Mouse (Mus musculus): ENCODE measurements around the gene Pik3cd. TPM values are rescaled to one million over a fixed set of nuclear protein-coding genes. Genes with fewer than 3 reads are reported as not detected.

Pik3cd gene
- total and polyA plus RNA-seq, 2 experiments, result 2.2 to 3.0 TPM

GRCm38 (mm10) chr4:149742011-149742530 is 39.7 kb upstream of the Pik3cd start:
- Histone ChIP-seq H3K79me2 (ENCODE audit: control insufficient read depth, insufficient read depth, low read length) (no peaks in the 10 kb centered on the region; the same call in 1 of the 2 replicates), H3K4me3 (ENCODE audit: insufficient read depth, low read depth, low read length) (no peak overlapping the region), H3K27ac (replicated peaks; ENCODE audit: insufficient read depth, low read depth, low read length) (no peak overlapping the region), H3K36me3 (ENCODE audit: control insufficient read depth, insufficient read depth, low read length) (peaks cover 29% of the 10 kb centered on the region; the same call in 1 of the 2 replicates), H3K27me3 (ENCODE audit: control insufficient read depth, insufficient read depth, low read length) (no peaks in the 10 kb centered on the region), H3K9ac (ENCODE audit: low read depth, low read length) (no peak overlapping the region), H3K4me1 (ENCODE audit: control insufficient read depth, insufficient read depth, low read length) (peaks cover 6% of the 10 kb centered on the region)
- TF ChIP-seq POLR2A (IDR thresholded peaks at IDR 0.05; ENCODE audit: extremely low read depth, insufficient read depth, low read length), result no peak
- no peak for TF ChIP-seq CTCF (IDR thresholded peaks at IDR 0.05; ENCODE audit: low read depth, low read length)
- no peak for DNase-seq (ENCODE audit: extremely low read depth, low read depth, low spot score)
- WGBS, result 92% methylated on average over 14 of the region's 14 CpGs

- DNase-seq (ENCODE audit: extremely low read depth, low read depth, low spot score), result no peak
- peaks cover 26% of the 10 kb centered on the region; the same call in 1 of the 2 replicates for H3K36me3 ChIP-seq (ENCODE audit: control insufficient read depth, insufficient read depth, low read length)
- H3K9ac ChIP-seq (ENCODE audit: low read depth, low read length), result no peak overlapping the region
- TF ChIP-seq CTCF (IDR thresholded peaks at IDR 0.05; ENCODE audit: low read depth, low read length) (no peak), POLR2A (IDR thresholded peaks at IDR 0.05; ENCODE audit: extremely low read depth, insufficient read depth, low read length) (no peak)
- H3K27ac ChIP-seq (replicated peaks; ENCODE audit: insufficient read depth, low read depth, low read length), result no peak overlapping the region
- peaks cover 9% of the 10 kb centered on the region for H3K4me1 ChIP-seq (ENCODE audit: control insufficient read depth, insufficient read depth, low read length)
- no peak overlapping the region for H3K4me3 ChIP-seq (ENCODE audit: insufficient read depth, low read depth, low read length)
- 93% methylated on average over 7 of the region's 7 CpGs for WGBS
- H3K79me2 ChIP-seq (ENCODE audit: control insufficient read depth, insufficient read depth, low read length), result peaks cover 8% of the 10 kb centered on the region; the same call in 1 of the 2 replicates
- H3K27me3 ChIP-seq (ENCODE audit: control insufficient read depth, insufficient read depth, low read length), result no peaks in the 10 kb centered on the region
These were observed 37.9 kb upstream of the Pik3cd start for GRCm38 (mm10) chr4:149740301-149740700.

- H3K27ac ChIP-seq (replicated peaks; ENCODE audit: insufficient read depth, low read depth, low read length), result no peak overlapping the region
- H3K9ac ChIP-seq (ENCODE audit: low read depth, low read length), result no peak overlapping the region
- DNase-seq (ENCODE audit: extremely low read depth, low read depth, low spot score), result no peak
- 74% methylated on average over 5 of the region's 5 CpGs for WGBS
- no peaks in the 10 kb centered on the region for H3K27me3 ChIP-seq (ENCODE audit: control insufficient read depth, insufficient read depth, low read length)
- H3K4me3 ChIP-seq (ENCODE audit: insufficient read depth, low read depth, low read length), result no peak overlapping the region
- H3K79me2 ChIP-seq (ENCODE audit: control insufficient read depth, insufficient read depth, low read length), result peaks cover 17% of the 10 kb centered on the region; the same call in 1 of the 2 replicates
- TF ChIP-seq POLR2A (IDR thresholded peaks at IDR 0.05; ENCODE audit: extremely low read depth, insufficient read depth, low read length), result no peak
- TF ChIP-seq CTCF (IDR thresholded peaks at IDR 0.05; ENCODE audit: low read depth, low read length), result no peak
- H3K36me3 ChIP-seq (ENCODE audit: control insufficient read depth, insufficient read depth, low read length), result peaks cover 18% of the 10 kb centered on the region; the same call in 1 of the 2 replicates
- peaks cover 9% of the 10 kb centered on the region for H3K4me1 ChIP-seq (ENCODE audit: control insufficient read depth, insufficient read depth, low read length)
These were observed 37.1 kb upstream of the Pik3cd start for GRCm38 (mm10) chr4:149739478-149739877.

GRCm38 (mm10) chr4:149737383-149738324 is 35.3 kb upstream of the Pik3cd start, which contains the start of gene Tmem201:
Gene Tmem201, minus strand, starts transcription at chr4:149738044.
- Histone ChIP-seq H3K36me3 (ENCODE audit: control insufficient read depth, insufficient read depth, low read length) (peaks cover under 1% of the 10 kb centered on the region; the same call in 1 of the 2 replicates), H3K4me1 (ENCODE audit: control insufficient read depth, insufficient read depth, low read length) (peaks cover 12% of the 10 kb centered on the region), H3K9ac (ENCODE audit: low read depth, low read length) (peak within 1 kb of the TSS; percentile 84), H3K4me3 (ENCODE audit: insufficient read depth, low read depth, low read length) (peak within 1 kb of the TSS; percentile 79), H3K79me2 (ENCODE audit: control insufficient read depth, insufficient read depth, low read length) (peaks cover 28% of the 10 kb centered on the region; the same call in 1 of the 2 replicates), H3K27ac (replicated peaks; ENCODE audit: insufficient read depth, low read depth, low read length) (peak within 1 kb of the TSS; percentile 58), H3K27me3 (ENCODE audit: control insufficient read depth, insufficient read depth, low read length) (no peaks in the 10 kb centered on the region)
- TF ChIP-seq CTCF (IDR thresholded peaks at IDR 0.05; ENCODE audit: low read depth, low read length) (peak; percentile 88), POLR2A (IDR thresholded peaks at IDR 0.05; ENCODE audit: extremely low read depth, insufficient read depth, low read length) (0 out of 2 replicates have a peak, but pooled peaks have one; percentile 14)
- under 1% methylated on average over 97 of the region's 97 CpGs for WGBS
- DNase-seq (ENCODE audit: extremely low read depth, low read depth, low spot score), result peak; percentile 67

- 5% methylated on average over 4 of the region's 4 CpGs for WGBS
- Histone ChIP-seq H3K4me1 (ENCODE audit: control insufficient read depth, insufficient read depth, low read length) (peaks cover 14% of the 10 kb centered on the region), H3K9ac (ENCODE audit: low read depth, low read length) (peak overlapping the region; percentile 84; the same call in 1 of the 2 replicates), H3K27me3 (ENCODE audit: control insufficient read depth, insufficient read depth, low read length) (no peaks in the 10 kb centered on the region), H3K36me3 (ENCODE audit: control insufficient read depth, insufficient read depth, low read length) (no peaks in the 10 kb centered on the region), H3K4me3 (ENCODE audit: insufficient read depth, low read depth, low read length) (no peak overlapping the region; the same call in 1 of the 2 replicates), H3K27ac (replicated peaks; ENCODE audit: insufficient read depth, low read depth, low read length) (peak overlapping the region; percentile 58; the same call in 1 of the 2 replicates), H3K79me2 (ENCODE audit: control insufficient read depth, insufficient read depth, low read length) (peaks cover 30% of the 10 kb centered on the region; the same call in 1 of the 2 replicates)
- peak; percentile 88 for DNase-seq (ENCODE audit: extremely low read depth, low read depth, low spot score)
- no peak for TF ChIP-seq CTCF (IDR thresholded peaks at IDR 0.05; ENCODE audit: low read depth, low read length)
- no peak for TF ChIP-seq POLR2A (IDR thresholded peaks at IDR 0.05; ENCODE audit: extremely low read depth, insufficient read depth, low read length)
These were observed 34.2 kb upstream of the Pik3cd start for GRCm38 (mm10) chr4:149736581-149736980.
